Mouse (Mus musculus) lung, embryonic 15.5 days (tissue): ENCODE data around the gene Mog. TPM values are rescaled to one million over a fixed set of nuclear protein-coding genes. Genes with fewer than 3 reads are reported as not detected.
A peak's percentile ranks its signal among the peaks of the same experiment; 100 is the strongest.
"Not testable (repeated sequence)": the region's sequence is repeated elsewhere in the genome, so short reads cannot be mapped to it uniquely, and the experiment has no call there.

Experiments used
- ATAC-seq: fragments of 200-750 bp; cut with Nextera tagmentation; 2 replicates; pipeline ENCODE4 v1.8.0; 2017; ENCODE audit warnings: moderate number of reproducible peaks, borderline replicate concordance; ENCODE audit not compliant: low FRiP score, low TSS enrichment; ENCODE audit errors: extremely low read depth
- H3K27ac ChIP-seq: fragments of 300-500 bp; sonication (generic); 2 replicates; pipeline ENCODE4 v1.5.1; 2015; ENCODE audit warnings: moderate library complexity, mild to moderate bottlenecking, inconsistent platforms
- H3K27me3 ChIP-seq: fragments of 300-500 bp; sonication (generic); 2 replicates; pipeline ENCODE4 v1.6.1; 2015; ENCODE audit warnings: inconsistent platforms
- H3K36me3 ChIP-seq: fragments of 300-500 bp; sonication (generic); 2 replicates; pipeline ENCODE4 v1.6.1; 2015; ENCODE audit warnings: inconsistent platforms
- H3K4me1 ChIP-seq: fragments of 300-500 bp; sonication (generic); 2 replicates; pipeline ENCODE4 v1.6.1; 2015; ENCODE audit warnings: inconsistent platforms
- H3K4me2 ChIP-seq: fragments of 300-500 bp; sonication (generic); 2 replicates; pipeline ENCODE4 v1.6.1; 2015; ENCODE audit warnings: inconsistent platforms, mild to moderate bottlenecking, moderate library complexity
- H3K4me3 ChIP-seq: fragments of 300-500 bp; sonication (generic); 2 replicates; pipeline ENCODE4 v1.5.1; 2015; ENCODE audit warnings: mild to moderate bottlenecking, inconsistent platforms
- H3K9ac ChIP-seq: fragments of 300-500 bp; sonication (generic); 2 replicates; pipeline ENCODE4 v1.6.1; 2015; ENCODE audit warnings: inconsistent platforms
- H3K9me3 ChIP-seq: fragments of 300-500 bp; sonication (generic); 2 replicates; pipeline ENCODE4 v1.6.1; 2016; ENCODE audit warnings: inconsistent platforms
- WGBS: fragments of 180-500 bp; shearing (Covaris S2); methylation state at CpG from one replicate; pipeline ENCODE4 v1.1.7; 2015; 5-methylcytosine and 5-hydroxymethylcytosine counted together
- polyA plus RNA-seq: library from polyadenylated mRNA; unstranded; fragments of >200 nt; fragmentation: Nextera tagmentation; extraction: Ambion mirVana; gene quantifications from 2 replicates; pipeline ENCODE4 v1.2.1, GENCODE M21; 2015

The Mog gene
- polyA plus RNA-seq, 1 experiment from 2014 or later = 0.14 TPM

DNA sequence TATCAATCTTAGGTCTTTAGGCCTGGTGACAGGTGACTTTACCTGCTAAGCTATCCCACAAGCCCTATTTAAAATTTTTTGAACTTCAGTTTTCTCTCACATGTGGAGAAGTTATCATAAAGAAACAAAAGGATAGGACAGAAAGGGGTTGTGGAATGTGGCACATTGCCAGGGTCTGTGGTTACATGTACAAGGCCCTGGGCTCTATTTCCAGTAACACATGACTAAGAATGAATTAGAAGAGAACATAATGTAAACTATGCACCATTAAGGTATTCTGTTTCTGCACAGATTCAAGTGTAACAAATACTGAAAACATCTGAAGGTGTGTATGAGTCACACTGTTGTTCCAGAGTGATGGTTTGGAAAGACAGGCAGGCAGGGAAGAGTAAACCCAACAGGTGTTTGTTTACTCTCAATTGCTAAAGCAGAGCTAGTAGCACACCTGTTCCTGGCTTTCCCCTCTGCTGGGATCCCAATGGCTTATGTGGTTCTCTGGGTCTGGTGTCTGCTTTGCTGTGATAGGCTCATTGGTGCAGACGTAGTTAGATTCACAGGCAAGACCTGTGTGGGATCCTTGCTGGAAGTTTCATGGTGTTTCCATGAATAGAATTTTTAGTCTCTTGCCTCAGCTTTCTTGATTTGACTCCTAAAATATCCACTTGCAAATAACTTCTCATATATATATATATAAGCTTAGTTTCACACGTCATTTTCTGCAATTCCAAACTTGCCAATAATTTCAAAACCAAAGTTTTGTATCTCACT lies 16.1 kb upstream of the Mog start:
- Histone ChIP-seq H3K9me3 (no peaks in the 10 kb centered on the region), H3K27me3 (no peaks in the 10 kb centered on the region), H3K4me2 (no peak overlapping the region), H3K9ac (no peak overlapping the region), H3K4me3 (no peak overlapping the region), H3K36me3 (no peaks in the 10 kb centered on the region), H3K4me1 (no peaks in the 10 kb centered on the region), H3K27ac (no peak overlapping the region)
- no peak for ATAC-seq
- WGBS = 72% methylated on average over 2 of the region's 2 CpGs

DNA sequence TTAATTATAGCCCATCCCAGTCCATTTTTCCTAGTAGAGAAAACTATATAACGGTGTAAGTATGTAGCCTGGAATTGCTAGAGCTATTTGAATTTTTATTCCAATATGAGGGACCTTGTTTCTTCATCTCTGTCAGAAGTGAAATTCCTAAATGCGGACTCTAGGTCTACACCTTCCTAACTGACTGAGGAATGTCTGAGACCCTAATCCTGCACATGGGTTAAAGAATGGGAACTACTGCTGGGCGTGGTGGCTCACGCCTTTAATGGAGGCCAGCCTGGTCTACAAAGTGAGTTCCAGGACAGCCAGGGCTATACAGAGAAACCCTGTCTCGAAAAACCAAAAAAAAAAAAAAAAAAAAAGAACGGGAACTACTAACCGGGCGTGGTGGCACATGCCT lies 6.0 kb upstream of the Mog start:
- Histone ChIP-seq H3K4me2 (peak overlapping the region; percentile 59), H3K4me1 (peaks cover 9% of the 10 kb centered on the region; the same call in 1 of the 2 replicates), H3K27ac (peak overlapping the region; percentile 96), H3K27me3 (no peaks in the 10 kb centered on the region), H3K4me3 (peak overlapping the region; percentile 60), H3K9ac (peak overlapping the region; percentile 33), H3K9me3 (no peaks in the 10 kb centered on the region), H3K36me3 (no peaks in the 10 kb centered on the region)
- 68% methylated on average over 8 of the region's 8 CpGs for WGBS
- 0 out of 2 replicates have a peak, but pooled peaks have one; percentile 6 for ATAC-seq

DNA sequence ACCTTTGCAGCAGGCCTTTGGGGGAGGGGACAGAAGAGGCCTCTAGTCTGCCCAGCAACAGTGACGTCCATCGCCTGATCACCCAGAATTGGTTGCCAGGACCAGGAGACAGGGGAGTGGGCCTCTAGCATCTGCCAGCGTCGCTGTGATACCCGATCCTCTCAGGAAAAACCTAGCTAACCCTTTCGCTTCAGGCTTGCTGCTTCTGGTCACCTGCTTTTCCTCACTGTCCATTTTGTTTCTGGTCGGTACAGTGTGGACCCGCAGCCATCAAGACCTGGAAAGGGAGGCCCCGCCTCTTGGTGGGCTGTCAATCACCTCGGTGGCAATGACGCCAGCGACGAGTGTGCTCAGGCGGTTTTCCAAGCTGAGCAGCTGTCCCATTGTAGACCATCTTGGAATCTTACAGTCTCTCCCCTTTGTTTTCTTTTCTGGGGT lies 5.5 kb upstream of the Mog start:
- Histone ChIP-seq H3K4me1 (peaks cover 9% of the 10 kb centered on the region; the same call in 1 of the 2 replicates), H3K9ac (peak overlapping the region; percentile 33), H3K27me3 (no peaks in the 10 kb centered on the region), H3K4me3 (peak overlapping the region; percentile 60), H3K4me2 (peak overlapping the region; percentile 59), H3K9me3 (no peaks in the 10 kb centered on the region), H3K27ac (peak overlapping the region; percentile 96), H3K36me3 (no peaks in the 10 kb centered on the region)
- peak; percentile 99 for ATAC-seq
- under 1% methylated on average over 14 of the region's 14 CpGs for WGBS

DNA sequence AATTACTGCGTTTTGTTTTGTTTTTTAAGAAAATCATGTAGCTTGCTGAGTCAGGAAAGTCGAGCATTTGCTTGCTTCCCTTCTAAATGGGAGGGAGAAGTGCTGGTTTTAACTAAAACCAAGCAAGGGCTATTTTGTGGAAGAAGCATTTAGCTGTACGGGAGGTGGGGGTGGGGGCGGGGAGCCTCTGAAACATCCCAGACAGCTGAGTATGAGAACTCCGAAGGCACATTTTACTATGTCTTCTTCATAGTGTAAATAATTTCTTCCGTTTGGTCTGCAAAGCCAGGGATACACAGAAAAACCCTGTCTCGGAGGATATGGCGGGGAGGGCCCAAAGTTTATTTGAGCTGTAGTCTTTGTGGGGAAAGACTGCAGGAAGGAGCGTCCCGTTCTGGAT lies 5.0 kb upstream of the Mog start:
- no peaks in the 10 kb centered on the region for H3K9me3 ChIP-seq
- peak overlapping the region; percentile 59 for H3K4me2 ChIP-seq
- H3K9ac ChIP-seq = peak overlapping the region; percentile 33; the same call in 1 of the 2 replicates
- no peaks in the 10 kb centered on the region for H3K27me3 ChIP-seq
- no peaks in the 10 kb centered on the region for H3K36me3 ChIP-seq
- peak; percentile 67; the same call in 1 of the 2 replicates for ATAC-seq
- H3K4me3 ChIP-seq = peak overlapping the region; percentile 60
- peak overlapping the region; percentile 96 for H3K27ac ChIP-seq
- H3K4me1 ChIP-seq = peaks cover 9% of the 10 kb centered on the region; the same call in 1 of the 2 replicates
- 2% methylated on average over 10 of the region's 10 CpGs for WGBS

DNA sequence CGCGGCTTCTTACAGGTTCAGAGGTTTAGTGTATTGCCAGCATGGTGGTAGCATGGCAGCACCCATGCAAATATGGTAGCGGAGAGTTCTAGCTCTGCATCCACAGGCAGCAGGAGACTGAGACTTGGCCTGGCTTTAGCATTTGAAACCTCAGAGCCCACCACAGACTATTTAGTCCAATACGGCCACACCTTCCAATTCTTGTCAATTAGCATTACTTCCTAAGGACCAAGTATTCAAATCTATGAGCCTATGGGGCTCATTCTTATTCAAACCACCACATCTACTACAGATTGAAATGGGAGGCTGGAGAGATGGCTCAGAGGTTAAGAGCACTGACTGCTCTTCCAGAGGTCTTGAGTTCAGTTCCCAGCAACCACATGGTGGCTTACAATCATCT lies 4.3 kb upstream of the Mog start:
- Histone ChIP-seq H3K4me2 (no peak overlapping the region), H3K9me3 (no peaks in the 10 kb centered on the region), H3K27me3 (no peaks in the 10 kb centered on the region), H3K27ac (no peak overlapping the region), H3K36me3 (no peaks in the 10 kb centered on the region), H3K9ac (no peak overlapping the region), H3K4me3 (no peak overlapping the region), H3K4me1 (peaks cover 9% of the 10 kb centered on the region; the same call in 1 of the 2 replicates)
- WGBS = 96% methylated on average over 4 of the region's 4 CpGs
- ATAC-seq = no peak

DNA sequence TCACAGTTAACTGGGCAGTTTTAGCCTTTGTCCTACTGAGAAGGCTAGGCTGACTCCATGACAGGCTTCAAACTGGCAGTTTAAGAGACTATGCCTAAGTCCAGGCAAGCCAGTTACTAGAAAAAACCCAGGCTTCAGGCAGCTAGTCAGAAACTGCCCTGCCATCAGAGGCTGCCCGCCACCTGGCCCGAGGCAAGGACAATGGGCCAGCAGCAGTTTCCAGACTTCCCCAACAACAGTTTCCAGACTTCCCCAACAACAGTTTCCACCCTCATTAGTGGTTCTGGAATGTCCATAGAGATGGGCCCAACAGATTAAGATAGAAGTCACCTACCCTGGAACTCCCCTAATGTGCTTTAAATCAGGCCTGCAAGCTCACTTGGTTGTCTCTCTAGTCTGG lies 3.2 kb upstream of the Mog start:
- no peak overlapping the region for H3K4me3 ChIP-seq
- WGBS = 91% methylated on average over 2 of the region's 2 CpGs
- H3K9ac ChIP-seq = no peak overlapping the region
- H3K36me3 ChIP-seq = no peaks in the 10 kb centered on the region
- ATAC-seq = no peak
- H3K27ac ChIP-seq = no peak overlapping the region
- peaks cover 9% of the 10 kb centered on the region; the same call in 1 of the 2 replicates for H3K4me1 ChIP-seq
- H3K4me2 ChIP-seq = no peak overlapping the region
- no peaks in the 10 kb centered on the region for H3K9me3 ChIP-seq
- no peaks in the 10 kb centered on the region for H3K27me3 ChIP-seq

DNA sequence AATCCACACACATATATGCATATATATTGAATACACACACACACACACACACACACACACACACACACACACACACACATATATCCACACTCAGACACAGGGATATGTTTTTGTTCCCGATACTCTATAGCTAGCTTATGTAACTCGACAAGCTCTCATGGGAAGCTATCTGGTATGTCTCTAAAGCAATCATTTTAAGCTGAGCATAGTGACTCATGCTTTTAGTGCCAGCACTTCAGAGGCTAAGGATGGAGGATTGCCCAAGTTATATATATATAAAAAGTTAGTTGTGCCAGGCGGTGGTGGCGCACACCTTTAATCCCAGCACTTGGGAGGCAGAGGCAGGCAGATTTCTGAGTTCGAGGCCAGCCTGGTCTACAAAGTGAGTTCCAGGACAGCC lies 4.0 kb downstream of the Mog start:
- not testable (repeated sequence) for H3K27me3 ChIP-seq, H3K36me3 ChIP-seq, H3K9ac ChIP-seq, H3K9me3 ChIP-seq, H3K4me1 ChIP-seq, H3K27ac ChIP-seq, H3K4me3 ChIP-seq, H3K4me2 ChIP-seq, ATAC-seq
- 86% methylated on average over 5 of the region's 5 CpGs for WGBS

DNA sequence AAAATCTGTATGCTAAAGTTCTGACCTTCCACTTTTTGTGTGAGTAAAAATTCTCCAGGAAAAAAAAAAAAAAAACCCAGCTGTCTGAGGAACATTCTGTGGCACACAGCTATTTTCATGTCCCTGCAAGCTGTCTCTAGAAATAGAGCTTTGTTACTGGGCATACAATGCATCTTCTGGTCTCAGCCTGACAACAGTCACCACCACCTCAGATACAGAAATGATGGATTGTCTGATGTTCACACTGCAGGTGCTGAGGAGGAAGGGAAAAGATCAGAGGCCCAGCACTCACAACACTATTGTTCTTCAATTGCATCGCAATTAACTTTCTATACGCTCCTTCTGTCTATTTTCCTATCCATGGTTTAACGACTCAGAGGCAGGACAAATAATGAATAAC lies 4.9 kb downstream of the Mog start:
- no peak overlapping the region for H3K4me2 ChIP-seq
- no peak overlapping the region for H3K4me3 ChIP-seq
- H3K27me3 ChIP-seq = no peaks in the 10 kb centered on the region
- no peaks in the 10 kb centered on the region for H3K4me1 ChIP-seq
- H3K36me3 ChIP-seq = no peaks in the 10 kb centered on the region
- 74% methylated on average over 3 of the region's 3 CpGs for WGBS
- H3K27ac ChIP-seq = no peak overlapping the region
- no peak overlapping the region for H3K9ac ChIP-seq
- ATAC-seq = no peak
- no peaks in the 10 kb centered on the region for H3K9me3 ChIP-seq

DNA sequence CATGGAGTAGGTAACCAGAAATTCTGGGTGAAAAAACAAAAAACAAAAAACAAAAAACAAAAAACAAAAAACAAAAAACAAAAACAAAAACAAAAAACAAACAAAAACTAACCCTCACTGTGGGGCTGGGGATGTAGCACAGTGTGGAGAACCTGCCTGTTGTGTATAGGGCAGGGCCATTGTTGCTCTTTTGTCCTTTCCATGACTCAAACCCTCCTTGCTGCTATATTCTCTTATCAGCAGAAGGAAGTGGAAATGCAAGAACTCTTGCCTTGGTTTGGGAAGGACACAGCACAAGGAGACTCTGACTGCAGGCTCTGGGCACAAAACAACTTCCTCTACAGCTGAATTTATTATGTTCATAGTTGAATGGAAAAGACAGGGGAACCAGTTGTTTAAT lies 6.9 kb downstream of the Mog start:
- Histone ChIP-seq H3K27ac (no peak overlapping the region), H3K9ac (no peak overlapping the region), H3K4me1 (0 out of 2 replicates have a peak, but pooled peaks cover 6% of the 10 kb centered on the region), H3K4me3 (no peak overlapping the region), H3K9me3 (no peaks in the 10 kb centered on the region), H3K4me2 (no peak overlapping the region), H3K27me3 (no peaks in the 10 kb centered on the region), H3K36me3 (no peaks in the 10 kb centered on the region)
- no peak for ATAC-seq

DNA sequence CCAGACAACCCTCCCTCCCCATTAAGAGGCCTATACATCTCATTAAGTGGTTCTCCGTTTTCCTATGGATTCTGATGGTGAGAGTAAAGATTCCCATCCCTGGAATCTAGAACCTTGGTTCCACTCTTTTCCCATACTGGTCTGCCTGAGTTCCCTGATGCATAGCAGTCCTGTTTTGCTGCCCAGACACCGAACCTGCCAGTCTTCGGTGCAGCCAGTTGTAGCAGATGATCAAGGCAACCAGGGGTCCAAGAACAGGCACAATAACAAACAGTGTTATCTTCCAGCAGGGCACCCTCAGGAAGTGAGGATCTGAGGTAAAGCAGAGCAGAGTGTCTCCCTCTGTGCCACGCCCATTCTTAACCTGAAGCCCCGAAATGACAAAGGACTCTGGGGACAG lies 11.1 kb downstream of the Mog start:
- WGBS = 54% methylated on average over 5 of the region's 5 CpGs
- Histone ChIP-seq H3K4me3 (no peak overlapping the region), H3K9ac (no peak overlapping the region), H3K9me3 (no peaks in the 10 kb centered on the region), H3K27ac (no peak overlapping the region), H3K4me1 (0 out of 2 replicates have a peak, but pooled peaks cover 6% of the 10 kb centered on the region), H3K27me3 (no peaks in the 10 kb centered on the region), H3K4me2 (no peak overlapping the region), H3K36me3 (peaks cover 26% of the 10 kb centered on the region)
- ATAC-seq = no peak

DNA sequence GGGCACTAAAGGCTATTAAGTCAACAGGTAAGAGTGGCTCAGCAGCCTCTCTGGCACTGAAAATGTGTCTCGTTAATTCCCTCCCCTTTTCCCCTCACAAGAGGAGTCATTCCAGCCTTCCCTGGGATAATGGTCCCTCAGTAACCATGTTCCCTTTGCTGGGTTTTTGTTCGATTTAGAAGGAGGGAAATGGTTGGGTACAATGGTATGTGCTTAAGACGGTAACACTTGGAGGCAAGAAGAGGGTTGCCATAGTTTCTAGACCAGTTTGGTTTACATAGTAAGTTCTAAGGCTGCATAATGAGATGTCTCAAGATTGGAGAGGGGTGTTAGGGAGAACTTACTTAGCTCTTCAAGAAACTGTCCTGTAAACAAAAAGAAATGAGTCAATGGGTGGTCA lies 11.5 kb downstream of the Mog start:
- H3K9me3 ChIP-seq = no peaks in the 10 kb centered on the region
- no peaks in the 10 kb centered on the region for H3K27me3 ChIP-seq
- no peak overlapping the region for H3K4me3 ChIP-seq
- H3K4me1 ChIP-seq = 0 out of 2 replicates have a peak, but pooled peaks cover 6% of the 10 kb centered on the region
- 66% methylated on average over 3 of the region's 3 CpGs for WGBS
- no peak overlapping the region for H3K27ac ChIP-seq
- ATAC-seq = no peak
- no peak overlapping the region for H3K9ac ChIP-seq
- H3K4me2 ChIP-seq = no peak overlapping the region
- peaks cover 28% of the 10 kb centered on the region for H3K36me3 ChIP-seq

DNA sequence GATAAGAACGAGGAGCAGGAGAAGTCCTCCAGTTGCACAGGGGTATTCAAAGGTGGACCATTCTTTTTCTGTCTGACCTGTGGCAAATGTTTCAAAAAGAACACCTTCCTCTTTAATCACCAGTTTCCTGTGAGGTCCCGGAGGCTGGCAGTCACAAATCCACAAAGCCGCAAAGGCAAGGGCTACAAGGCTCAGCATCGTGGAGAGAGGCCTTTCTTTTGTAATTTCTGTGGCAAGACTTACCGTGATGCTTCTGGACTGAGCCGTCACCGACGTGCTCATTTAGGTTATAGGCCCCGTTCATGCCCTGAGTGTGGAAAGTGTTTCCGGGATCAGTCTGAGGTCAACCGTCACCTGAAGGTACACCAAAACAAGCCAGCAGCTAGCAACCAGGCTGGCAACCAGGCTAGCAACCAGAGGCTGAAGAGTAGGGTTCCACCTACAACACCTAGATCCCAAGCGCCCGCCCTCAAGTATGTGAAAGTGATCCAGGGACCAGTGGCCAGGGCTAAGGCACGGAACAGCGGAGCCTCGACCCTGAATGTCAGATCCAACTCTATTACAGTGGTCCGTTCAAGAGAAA lies 13.6 kb downstream of the Mog start:
- no peak overlapping the region for H3K4me3 ChIP-seq
- WGBS = 90% methylated on average over 17 of the region's 17 CpGs
- H3K27ac ChIP-seq = no peak overlapping the region
- ATAC-seq = no peak
- no peak overlapping the region for H3K9ac ChIP-seq
- H3K9me3 ChIP-seq = no peaks in the 10 kb centered on the region
- H3K27me3 ChIP-seq = no peaks in the 10 kb centered on the region
- H3K4me2 ChIP-seq = no peak overlapping the region
- peaks cover 37% of the 10 kb centered on the region for H3K36me3 ChIP-seq
- H3K4me1 ChIP-seq = 0 out of 2 replicates have a peak, but pooled peaks cover 7% of the 10 kb centered on the region
